Mouse (Mus musculus) WW6 (cell line): ENCODE results near the gene Arrb1.

ENCODE experiments used
- DNase-seq: peaks from one replicate; pipeline ENCODE4 v3.0.0-alpha.2; 2013; ENCODE audit warnings: low read depth, low spot score

The Arrb1 gene

GRCm38 (mm10) chr7:99627366-99627765 is 92.1 kb downstream of the Arrb1 start:
- no peak for DNase-seq

DNA sequence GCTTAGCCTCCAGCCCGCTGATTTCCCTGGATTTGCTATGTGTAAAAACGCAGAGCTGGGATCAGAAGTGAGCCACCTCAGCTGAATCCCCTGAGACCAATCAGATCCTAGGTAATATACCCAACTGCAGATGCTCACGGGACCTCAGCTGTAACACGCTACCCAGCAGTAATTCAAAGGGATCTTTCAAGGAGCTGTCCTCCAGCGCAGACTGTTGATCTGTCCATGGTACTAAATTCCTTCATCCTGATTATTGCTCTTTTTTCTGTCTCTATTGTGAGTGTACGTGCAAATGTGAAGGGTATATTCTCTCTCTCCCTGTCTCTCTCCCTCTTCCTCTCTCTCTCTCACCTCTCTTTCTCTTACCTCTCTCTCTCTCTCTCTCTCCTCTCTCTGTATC is 97.0 kb downstream of the Arrb1 start:
- no peak for DNase-seq

- no peak for DNase-seq
These were observed 98.8 kb downstream of the Arrb1 start for GRCm38 (mm10) chr7:99633966-99634665.

- no peak for DNase-seq
These were observed 106.0 kb downstream of the Arrb1 start for GRCm38 (mm10) chr7:99641245-99641644.

GRCm38 (mm10) chr7:99642078-99642477 is 106.8 kb downstream of the Arrb1 start:
- no peak for DNase-seq

GRCm38 (mm10) chr7:99644701-99645100 is 109.4 kb downstream of the Arrb1 start:
- no peak for DNase-seq

GRCm38 (mm10) chr7:99648623-99649022 is 113.4 kb downstream of the Arrb1 start:
- DNase-seq: no peak

DNA sequence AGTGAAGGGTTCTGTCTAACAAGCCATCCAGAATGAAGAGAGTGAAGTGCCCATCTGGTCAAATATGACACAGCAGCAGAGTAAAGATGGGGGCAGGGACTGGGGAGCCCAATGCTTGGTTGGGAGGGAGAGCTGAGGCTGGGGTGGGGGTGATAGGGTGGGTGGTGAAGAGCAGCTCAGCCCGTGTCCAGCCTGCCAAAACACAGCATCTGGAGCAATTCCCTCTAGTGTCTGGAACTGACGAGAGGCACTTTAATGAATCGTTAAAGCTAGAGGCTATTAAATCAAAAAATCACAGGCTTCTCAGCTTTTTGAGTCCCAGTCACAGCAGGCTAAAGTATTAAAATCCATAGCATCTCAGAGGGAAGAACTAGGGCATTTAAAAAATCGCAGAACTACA is 114.3 kb downstream of the Arrb1 start:
- no peak for DNase-seq

DNA sequence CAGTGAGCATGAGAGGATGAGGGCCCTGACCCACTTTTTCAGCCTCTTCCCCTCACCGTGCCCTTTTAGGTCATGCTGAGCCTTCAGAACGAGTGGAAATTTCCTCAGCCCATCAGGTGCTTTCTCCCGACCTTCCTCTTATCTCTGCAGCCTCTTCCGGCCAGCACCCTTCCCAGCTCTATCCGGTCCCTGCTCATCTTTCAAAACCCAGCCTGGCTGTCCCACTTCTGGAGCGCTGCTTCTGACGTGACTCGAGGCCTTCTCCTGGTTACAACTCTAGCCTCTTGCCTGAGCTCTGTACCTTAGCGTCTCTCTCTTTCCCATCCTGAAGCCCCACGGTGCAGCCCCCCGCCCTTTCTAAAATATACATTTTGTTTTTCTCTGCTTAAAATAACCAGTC is 119.0 kb downstream of the Arrb1 start:
- no peak for DNase-seq
